Mouse (Mus musculus) lung, postnatal 0 days (tissue): Measurements from ENCODE around the gene Aaas. TPM values are rescaled to one million over a fixed set of nuclear protein-coding genes. Genes with fewer than 3 reads are reported as not detected.

Experiments used
- ATAC-seq: fragments of 200-750 bp; cut with Nextera tagmentation; 2 replicates; pipeline ENCODE4 v1.8.0; 2017; ENCODE audit warnings: moderate library complexity
- DNase-seq: peaks from one replicate; pipeline ENCODE4 v3.0.0-alpha.2; 2016; ENCODE audit warnings: low spot score
- H3K27ac ChIP-seq: fragments of 300-500 bp; sonication (generic); 2 replicates; pipeline ENCODE4 v1.5.1; 2014; ENCODE audit warnings: antibody characterized with exemption, mild to moderate bottlenecking, low read length, mixed read lengths
- H3K27me3 ChIP-seq: fragments of 300-500 bp; sonication (generic); replicated peaks from 2 replicates; pipeline ENCODE4 v1.6.1; 2014; ENCODE audit warnings: low read length, mixed read lengths; ENCODE audit not compliant: insufficient read depth
- H3K36me3 ChIP-seq: fragments of 300-500 bp; sonication (generic); 2 replicates; pipeline ENCODE4 v1.6.1; 2014; ENCODE audit warnings: low read length, mixed read lengths; ENCODE audit not compliant: insufficient read depth
- H3K4me1 ChIP-seq: fragments of 300-500 bp; sonication (generic); 2 replicates; pipeline ENCODE4 v1.6.1; 2014; ENCODE audit warnings: antibody characterized with exemption, low read depth, low read length, mixed read lengths; ENCODE audit not compliant: insufficient read depth
- H3K4me2 ChIP-seq: fragments of 300-500 bp; sonication (generic); replicated peaks from 2 replicates; pipeline ENCODE4 v1.6.1; 2014; ENCODE audit warnings: low read depth, mild to moderate bottlenecking, low read length, moderate library complexity, mixed read lengths
- H3K4me3 ChIP-seq: fragments of 300-500 bp; sonication (generic); 2 replicates; pipeline ENCODE4 v1.5.1; 2014; ENCODE audit warnings: low read depth, low read length
- H3K9ac ChIP-seq: fragments of 300-500 bp; sonication (generic); replicated peaks from 2 replicates; pipeline ENCODE4 v1.6.1; 2014; ENCODE audit warnings: low read depth, mild to moderate bottlenecking
- H3K9me3 ChIP-seq: fragments of 300-500 bp; sonication (generic); 2 replicates; pipeline ENCODE4 v1.6.1; 2016; ENCODE audit warnings: low read length, mixed read lengths
- CTCF ChIP-seq: IDR thresholded peaks from 2 replicates; pipeline ENCODE4 v1.5.1; 2016; ENCODE audit warnings: antibody characterized with exemption, mild to moderate bottlenecking
- EP300 ChIP-seq: IDR thresholded peaks from 2 replicates; pipeline ENCODE4 v1.6.1; 2016; ENCODE audit warnings: antibody characterized with exemption, mild to moderate bottlenecking, control low read depth
- WGBS: fragments of 180-500 bp; shearing (Covaris S2); extraction: QIAGEN DNeasy Blood & Tissue Kit; methylation state at CpG from one replicate; pipeline ENCODE4 v1.1.7; 2014; 5-methylcytosine and 5-hydroxymethylcytosine counted together
- polyA plus RNA-seq: library from polyadenylated mRNA; unstranded; fragments of >200 nt; fragmentation: Nextera tagmentation; extraction: Ambion mirVana; gene quantifications from 2 replicates; pipeline ENCODE4 v1.2.1, GENCODE M21; 2015

Aaas gene
- polyA plus RNA-seq, 1 experiment from 2014 or later = 16.2 TPM

DNA sequence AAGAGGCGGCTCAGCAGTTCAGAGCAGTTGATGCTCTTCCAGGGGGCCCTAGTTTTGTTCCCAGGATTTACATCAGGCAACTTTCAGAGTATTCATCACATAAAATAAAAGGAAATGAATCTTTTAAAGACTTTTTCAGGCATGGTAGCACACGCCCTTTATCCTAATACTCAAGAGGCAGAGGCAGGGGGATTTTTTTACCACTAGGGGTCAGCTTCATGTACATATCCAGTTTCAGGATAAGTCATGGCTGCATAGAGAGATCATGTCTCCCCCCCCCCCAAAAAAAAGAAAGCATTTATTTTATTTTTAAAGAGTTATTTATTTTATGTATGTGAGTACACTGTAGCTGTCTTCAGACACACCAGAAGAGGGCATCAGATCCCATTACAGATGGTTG is 3.4 kb upstream of the Aaas start:
- Histone ChIP-seq H3K4me2 (no peak overlapping the region), H3K36me3 (no peaks in the 10 kb centered on the region), H3K9ac (no peak overlapping the region), H3K27ac (no peak overlapping the region), H3K4me3 (no peak overlapping the region), H3K4me1 (peaks cover 10% of the 10 kb centered on the region), H3K9me3 (no peaks in the 10 kb centered on the region), H3K27me3 (peaks cover 8% of the 10 kb centered on the region; the same call in 1 of the 2 replicates)
- ATAC-seq (no peak), DNase-seq (no peak)
- TF ChIP-seq CTCF = peak; percentile 34
- TF ChIP-seq EP300 = no peak
- WGBS = 81% methylated on average over 2 of the region's 2 CpGs

DNA sequence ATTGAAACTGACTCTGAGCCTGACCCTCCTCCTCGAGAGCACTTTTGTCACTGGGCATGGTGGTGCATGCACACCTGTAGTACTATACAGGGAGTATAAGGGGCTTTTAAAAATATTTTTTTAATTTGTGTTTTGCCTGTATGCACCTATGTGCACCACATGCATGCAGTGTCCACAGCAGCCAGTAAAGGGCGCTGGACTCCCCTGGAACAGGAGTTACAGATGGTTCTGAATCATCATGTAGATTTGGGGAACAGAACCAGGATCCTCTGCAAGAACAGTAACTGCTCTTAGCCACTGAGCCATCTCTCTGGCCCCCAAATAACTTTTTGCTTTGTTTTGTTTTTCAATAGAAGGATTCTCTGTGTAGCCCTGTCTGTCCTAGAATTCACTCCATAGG is 1.6 kb upstream of the Aaas start:
- no peak for DNase-seq
- Histone ChIP-seq H3K4me1 (peaks cover 10% of the 10 kb centered on the region), H3K9ac (no peak overlapping the region), H3K27me3 (no peaks in the 10 kb centered on the region; the same call in 1 of the 2 replicates), H3K9me3 (no peaks in the 10 kb centered on the region), H3K36me3 (no peaks in the 10 kb centered on the region), H3K4me3 (no peak overlapping the region), H3K4me2 (no peak overlapping the region), H3K27ac (no peak overlapping the region)
- TF ChIP-seq EP300 (no peak), CTCF (peak; percentile 52)
- WGBS = 58% methylated on average over 2 of the region's 2 CpGs
- no peak for ATAC-seq

DNA sequence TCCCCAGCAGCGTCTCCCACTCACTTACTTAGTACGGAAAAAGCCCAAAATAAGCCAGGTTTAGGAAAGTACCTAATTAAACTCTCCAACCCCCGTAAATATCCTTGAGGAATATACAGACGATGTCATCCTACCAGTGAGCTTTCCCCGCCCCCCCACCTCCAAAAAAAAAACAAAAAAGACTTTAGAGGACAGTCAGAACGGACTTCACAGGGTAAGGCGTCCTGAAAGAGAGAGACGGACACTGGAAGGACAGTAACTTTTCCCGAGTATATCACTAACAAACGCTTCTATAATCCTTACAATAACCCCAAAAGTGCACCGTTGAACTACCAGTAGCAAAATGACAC is 346 bp upstream of the Aaas start:
- no peak for TF ChIP-seq CTCF
- TF ChIP-seq EP300 = no peak
- H3K4me1 ChIP-seq = peaks cover 8% of the 10 kb centered on the region
- DNase-seq (peak; percentile 34), ATAC-seq (peak; percentile 57)
- H3K9ac ChIP-seq = peak overlapping the region; percentile 69; the same call in 1 of the 2 replicates
- H3K27ac ChIP-seq = peak overlapping the region; percentile 81
- H3K36me3 ChIP-seq = no peaks in the 10 kb centered on the region
- H3K4me2 ChIP-seq = peak overlapping the region; percentile 93
- no peaks in the 10 kb centered on the region for H3K27me3 ChIP-seq
- WGBS = 7% methylated on average over 11 of the region's 11 CpGs
- peak overlapping the region; percentile 74 for H3K4me3 ChIP-seq
- no peaks in the 10 kb centered on the region for H3K9me3 ChIP-seq

DNA sequence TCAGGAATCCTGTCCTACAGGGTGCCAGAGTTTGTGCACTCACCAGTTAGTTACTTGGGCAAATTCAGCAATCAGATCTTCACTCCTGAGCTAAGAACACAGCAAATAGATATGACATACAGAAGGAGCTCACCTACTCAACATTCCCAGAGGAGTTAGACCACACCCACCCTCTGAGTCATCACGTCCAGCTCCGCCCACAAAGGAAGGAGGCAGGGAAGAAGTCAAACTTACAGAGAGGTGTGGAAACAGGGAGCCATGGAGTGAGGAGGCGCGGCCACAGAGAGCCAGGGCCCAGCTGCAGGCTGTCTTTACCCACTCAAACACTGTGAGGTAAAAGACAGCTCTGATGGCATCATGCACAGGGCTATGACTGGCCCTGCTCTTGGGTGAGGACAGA is 4.1 kb downstream of the Aaas start:
- no peaks in the 10 kb centered on the region for H3K9me3 ChIP-seq
- H3K4me3 ChIP-seq = no peak overlapping the region
- no peak for ATAC-seq
- H3K4me2 ChIP-seq = no peak overlapping the region
- H3K36me3 ChIP-seq = 0 out of 2 replicates have a peak, but pooled peaks cover 4% of the 10 kb centered on the region
- H3K27me3 ChIP-seq = no peaks in the 10 kb centered on the region
- no peak for DNase-seq
- H3K27ac ChIP-seq = no peak overlapping the region
- WGBS = 53% methylated on average over 4 of the region's 4 CpGs
- 0 out of 2 replicates have a peak, but pooled peaks cover 3% of the 10 kb centered on the region for H3K4me1 ChIP-seq
- no peak overlapping the region for H3K9ac ChIP-seq
- TF ChIP-seq CTCF (no peak), EP300 (no peak)

DNA sequence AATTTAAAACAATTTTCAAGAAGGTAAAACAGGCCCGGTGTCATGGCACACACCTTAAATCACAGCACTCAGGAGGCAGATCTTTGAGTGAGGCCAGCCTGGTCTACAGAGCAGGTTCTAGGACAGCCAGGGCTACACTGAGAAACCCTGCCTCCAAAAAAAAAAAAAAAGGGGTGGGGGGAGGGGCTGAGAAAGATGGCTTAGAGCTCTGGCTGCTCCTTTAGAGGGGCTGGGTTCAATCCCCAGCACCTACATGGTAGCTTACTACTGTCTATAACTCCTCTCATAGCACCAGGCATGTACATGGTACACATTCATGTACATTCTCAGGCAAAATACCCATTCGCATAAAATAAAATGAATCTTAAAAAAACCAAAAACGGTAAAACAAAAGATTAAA is 6.1 kb downstream of the Aaas start:
- H3K4me3 ChIP-seq = no peak overlapping the region
- H3K27ac ChIP-seq = no peak overlapping the region
- H3K4me1 ChIP-seq = no peaks in the 10 kb centered on the region
- 89% methylated on average over 3 of the region's 3 CpGs for WGBS
- TF ChIP-seq EP300 (no peak), CTCF (no peak)
- DNase-seq (no peak), ATAC-seq (no peak)
- H3K36me3 ChIP-seq = 0 out of 2 replicates have a peak, but pooled peaks cover 4% of the 10 kb centered on the region
- H3K27me3 ChIP-seq = no peaks in the 10 kb centered on the region
- H3K9me3 ChIP-seq = no peaks in the 10 kb centered on the region
- H3K9ac ChIP-seq = no peak overlapping the region
- no peak overlapping the region for H3K4me2 ChIP-seq

DNA sequence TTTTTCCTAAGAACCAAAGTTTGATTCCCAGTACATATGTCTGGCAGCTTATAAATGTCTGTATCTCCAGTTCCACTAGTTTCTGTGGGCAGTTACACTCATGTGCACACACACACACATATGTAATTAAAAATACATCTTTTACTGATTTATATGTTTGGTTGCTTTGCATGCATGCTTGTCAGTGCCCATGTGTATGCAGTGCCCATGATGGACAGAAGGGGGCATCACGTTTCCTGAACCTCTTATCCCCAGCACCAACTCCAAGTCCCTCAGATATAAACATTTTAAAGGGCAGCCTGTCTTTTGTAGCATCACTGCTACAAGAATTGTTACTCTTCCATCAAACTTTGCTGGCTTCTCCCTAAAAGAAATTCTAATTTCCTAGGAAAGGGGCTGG is 9.0 kb downstream of the Aaas start:
- no peak for TF ChIP-seq EP300
- TF ChIP-seq CTCF = peak; percentile 82
- ATAC-seq (peak; percentile 28; the same call in 1 of the 2 replicates), DNase-seq (peak; percentile 83)
- no peak overlapping the region for H3K4me2 ChIP-seq
- WGBS = 3% methylated on average over 1 of the region's 1 CpGs
- H3K27ac ChIP-seq = no peak overlapping the region
- H3K4me1 ChIP-seq = no peaks in the 10 kb centered on the region
- no peak overlapping the region for H3K9ac ChIP-seq
- no peaks in the 10 kb centered on the region for H3K9me3 ChIP-seq
- peaks cover 19% of the 10 kb centered on the region; the same call in 1 of the 2 replicates for H3K36me3 ChIP-seq
- no peaks in the 10 kb centered on the region for H3K27me3 ChIP-seq
- no peak overlapping the region for H3K4me3 ChIP-seq

DNA sequence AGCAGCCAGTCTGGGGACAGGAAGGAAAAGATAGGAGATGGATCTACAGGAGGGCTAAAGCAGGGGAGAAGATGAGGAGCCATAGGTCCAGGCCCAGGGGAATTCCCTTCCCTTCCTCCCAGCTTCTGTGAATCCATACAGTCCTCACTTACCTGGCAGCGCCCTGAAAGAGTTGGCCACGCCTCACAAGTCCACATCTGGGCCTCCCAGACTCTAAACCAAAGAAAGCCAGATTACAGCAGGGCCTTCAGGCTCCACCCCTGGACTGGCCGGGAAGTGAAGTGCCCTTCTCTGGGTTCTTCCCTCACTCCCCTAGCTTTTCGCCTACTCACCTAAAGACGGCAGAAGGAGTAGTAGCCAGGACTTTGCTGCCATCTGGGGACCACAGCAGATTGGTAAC is 11.0 kb downstream of the Aaas start:
- TF ChIP-seq CTCF (no peak), EP300 (no peak)
- no peak overlapping the region for H3K4me3 ChIP-seq
- no peaks in the 10 kb centered on the region for H3K4me1 ChIP-seq
- no peak overlapping the region for H3K9ac ChIP-seq
- no peak overlapping the region for H3K4me2 ChIP-seq
- H3K27me3 ChIP-seq = no peaks in the 10 kb centered on the region
- ATAC-seq (no peak), DNase-seq (no peak)
- 59% methylated on average over 5 of the region's 5 CpGs for WGBS
- peaks cover 21% of the 10 kb centered on the region for H3K36me3 ChIP-seq
- H3K27ac ChIP-seq = no peak overlapping the region
- H3K9me3 ChIP-seq = no peaks in the 10 kb centered on the region
